18 mouse cellular contexts compared by ENCODE assay signal in genomic region chr2:27088700-27089099, GRCm38 (mm10). TPM values are rescaled to one million over a fixed set of nuclear protein-coding genes. Genes with fewer than 3 reads are reported as not detected.
DNase-seq lines count a peak whose midpoint lies in the region; ATAC-seq and TF ChIP-seq lines count a peak whose summit lies in the region.
"Had no signal": no experiment of that assay in that cellular context is flagged by ENCODE, and none has a peak within 500 bp of the region (broad histone marks: within the 10 kb centered on the region; RNA-seq: fewer than 3 reads in every experiment).

No protein-coding gene starts in this region.

- H3K36me3 ChIP-seq in heart, embryonic 11.5 days (ENCODE audit: control insufficient read depth, insufficient read depth, low read length), result no peaks in the 10 kb centered on the region
- H3K36me3 ChIP-seq in kidney, postnatal 0 days (ENCODE audit: insufficient read depth, low read length), result no peaks in the 10 kb centered on the region
- no peaks in the 10 kb centered on the region for H3K36me3 ChIP-seq in embryonic facial prominence, embryonic 10.5 days (replicated peaks)

- H3K9me3 ChIP-seq in heart, embryonic 11.5 days (replicated peaks; ENCODE audit: control insufficient read depth, low read length), result no peaks in the 10 kb centered on the region
- H3K9me3 ChIP-seq in kidney, postnatal 0 days (replicated peaks; ENCODE audit: low read length), result no peaks in the 10 kb centered on the region
- no peaks in the 10 kb centered on the region for H3K9me3 ChIP-seq in embryonic facial prominence, embryonic 10.5 days
- H3K9me3 ChIP-seq: limb, embryonic 12.5 days had no signal

- H3K9ac ChIP-seq in heart, embryonic 11.5 days (ENCODE audit: low read depth, low read length), result no peak overlapping the region
- no peak overlapping the region for H3K9ac ChIP-seq in kidney, postnatal 0 days (ENCODE audit: low read depth, low read length)
- H3K9ac ChIP-seq: limb, embryonic 12.5 days had no signal

- H3K4me2 ChIP-seq in heart, embryonic 11.5 days, result no peak overlapping the region
- no peak overlapping the region for H3K4me2 ChIP-seq in kidney, postnatal 0 days (ENCODE audit: low read length)
- H3K4me2 ChIP-seq: limb, embryonic 12.5 days had no signal

- ATAC-seq in heart, embryonic 11.5 days (replicated peaks; ENCODE audit: insufficient number of reproducible peaks, low FRiP score, low TSS enrichment), result no peak
- no peak for ATAC-seq in kidney, postnatal 0 days (replicated peaks; ENCODE audit: low FRiP score, low read depth)
- ATAC-seq: inflammation-experienced regulatory T-cells, adult 6 months; midbrain, embryonic 16.5 days had no signal

- TF ChIP-seq CTCF in kidney, postnatal 0 days (IDR thresholded peaks at IDR 0.05; ENCODE audit: low read depth), result no peak

- no peaks in the 10 kb centered on the region for H3K27me3 ChIP-seq in heart, embryonic 11.5 days (ENCODE audit: control insufficient read depth, insufficient read depth, low read length)
- no peaks in the 10 kb centered on the region for H3K27me3 ChIP-seq in kidney, postnatal 0 days (ENCODE audit: insufficient read depth, low read length)
- H3K27me3 ChIP-seq in embryonic facial prominence, embryonic 10.5 days (replicated peaks; ENCODE audit: low read depth, poor library complexity, severe bottlenecking), result no peaks in the 10 kb centered on the region
- H3K27me3 ChIP-seq: limb, embryonic 12.5 days had no signal

- no peak overlapping the region for H3K4me3 ChIP-seq in heart, embryonic 11.5 days (ENCODE audit: low read depth, low read length)
- H3K4me3 ChIP-seq in kidney, postnatal 0 days (replicated peaks; ENCODE audit: low read depth, low read length), result no peak overlapping the region
- H3K4me3 ChIP-seq in embryonic facial prominence, embryonic 10.5 days, result no peak overlapping the region
- H3K4me3 ChIP-seq: limb, embryonic 12.5 days had no signal

- H3K4me1 ChIP-seq in heart, embryonic 11.5 days (ENCODE audit: control insufficient read depth, insufficient read depth, low read length), result peaks cover 38% of the 10 kb centered on the region
- no peaks in the 10 kb centered on the region; the same call in 1 of the 2 replicates for H3K4me1 ChIP-seq in kidney, postnatal 0 days (replicated peaks; ENCODE audit: insufficient read depth, low read length)
- peaks cover 48% of the 10 kb centered on the region for H3K4me1 ChIP-seq in embryonic facial prominence, embryonic 10.5 days

- no peak for DNase-seq in heart, postnatal 4 days
- DNase-seq in kidney, postnatal 0 days (ENCODE audit: low spot score), result no peak
- no peak for DNase-seq in kidney, postnatal 36 days
- DNase-seq in embryonic facial prominence, embryonic 10.5 days (ENCODE audit: low spot score), result no peak
- DNase-seq in lung, postnatal 10 days, result peak; percentile 52
- no peak for DNase-seq in urinary bladder, postnatal 14 days (ENCODE audit: low spot score)
- DNase-seq in frontal cortex, postnatal 25 days (ENCODE audit: low spot score in 2 of 2), result no peak
- DNase-seq: cerebellum, adult 11-12 months; layer of hippocampus, postnatal 36 days; retina, postnatal 1 day; thymus, postnatal 25 days had no signal

- WGBS in heart, embryonic 11.5 days (ENCODE audit: insufficient replicate concordance), result 65% methylated on average over 5 of the region's 5 CpGs
- WGBS in kidney, postnatal 0 days, result 48% methylated on average over 5 of the region's 5 CpGs
- WGBS in embryonic facial prominence, embryonic 10.5 days, result 74% methylated on average over 5 of the region's 5 CpGs

- peak overlapping the region; percentile 59 for H3K27ac ChIP-seq in heart, embryonic 11.5 days (ENCODE audit: low read depth, low read length)
- peak overlapping the region; percentile 75 for H3K27ac ChIP-seq in kidney, postnatal 0 days
- H3K27ac ChIP-seq in embryonic facial prominence, embryonic 10.5 days (replicated peaks), result peak overlapping the region; percentile 36; the same call in 1 of the 2 replicates

RNA-seq across cellular contexts. Expression of gene Adamtsl2, which starts 9.5 kb away (rescaled TPM):
- 9.0 and 14.2 TPM in 2 replicates for polyA plus RNA-seq in heart, embryonic 11.5 days (2014; fragmentation: Nextera tagmentation; extraction: Ambion mirVana)
- 10 to 100 TPM; 10.6 to 11.4 TPM for total RNA-seq in heart, postnatal 4 days (2021)
- polyA plus RNA-seq in kidney, postnatal 0 days (2015; fragmentation: Nextera tagmentation; extraction: Ambion mirVana), result 0.80 and 0.83 TPM in 2 replicates
- 2.1 and 3.0 TPM in 2 replicates for polyA plus RNA-seq in embryonic facial prominence, embryonic 10.5 days (2016; fragmentation: Nextera tagmentation; extraction: Ambion mirVana)
- total RNA-seq: granulocyte monocyte progenitor cell, adult 5-6 weeks; megakaryocyte progenitor cell, adult 5-6 weeks; MEL had no signal
- polyA plus RNA-seq: inflammation-experienced regulatory T-cells, adult 6 months had no signal

RNA-seq across cellular contexts. Expression of gene Mymk, which starts 16.7 kb away (rescaled TPM):
- 0.15 and 0.23 TPM in 2 replicates for polyA plus RNA-seq in heart, embryonic 11.5 days (2014; fragmentation: Nextera tagmentation; extraction: Ambion mirVana)
- total RNA-seq in heart, postnatal 4 days (2021), result not detected
- 0.11 TPM in 1 of 2 replicates, not detected in the other for polyA plus RNA-seq in kidney, postnatal 0 days (2015; fragmentation: Nextera tagmentation; extraction: Ambion mirVana)
- polyA plus RNA-seq in embryonic facial prominence, embryonic 10.5 days (2016; fragmentation: Nextera tagmentation; extraction: Ambion mirVana), result 0.17 TPM in 1 of 2 replicates, not detected in the other
- total RNA-seq: granulocyte monocyte progenitor cell, adult 5-6 weeks; megakaryocyte progenitor cell, adult 5-6 weeks; MEL had no signal
- polyA plus RNA-seq: inflammation-experienced regulatory T-cells, adult 6 months; midbrain, embryonic 16.5 days had no signal

RNA-seq across cellular contexts. Expression of gene Fam163b, which starts 53.6 kb away (rescaled TPM):
- 0.39 and 0.54 TPM in 2 replicates for polyA plus RNA-seq in heart, embryonic 11.5 days (2014; fragmentation: Nextera tagmentation; extraction: Ambion mirVana)
- under 1 TPM; 0.55 to 0.65 TPM for total RNA-seq in heart, postnatal 4 days (2021)
- not detected in 2 replicates for polyA plus RNA-seq in kidney, postnatal 0 days (2015; fragmentation: Nextera tagmentation; extraction: Ambion mirVana)
- polyA plus RNA-seq in embryonic facial prominence, embryonic 10.5 days (2016; fragmentation: Nextera tagmentation; extraction: Ambion mirVana), result 0.06 and 0.10 TPM in 2 replicates
- total RNA-seq: granulocyte monocyte progenitor cell, adult 5-6 weeks; megakaryocyte progenitor cell, adult 5-6 weeks; MEL had no signal
- polyA plus RNA-seq: inflammation-experienced regulatory T-cells, adult 6 months had no signal
